Mouse (Mus musculus) heart, embryonic 10.5 days (tissue): Measurements from ENCODE around the gene Boc. TPM values are rescaled to one million over a fixed set of nuclear protein-coding genes. Genes with fewer than 3 reads are reported as not detected.

Experiments
- DNase-seq: peaks from one replicate; pipeline ENCODE4 v3.0.0-alpha.2; 2017; ENCODE audit warnings: low spot score
- H3K27ac ChIP-seq: fragments of 300-500 bp; sonication (generic); 2 replicates; pipeline ENCODE4 v1.5.1; 2016; ENCODE audit warnings: mild to moderate bottlenecking
- H3K27me3 ChIP-seq: fragments of 300-500 bp; sonication (generic); 2 replicates; pipeline ENCODE4 v1.6.1; 2016; ENCODE audit warnings: mild to moderate bottlenecking; ENCODE audit not compliant: poor library complexity, insufficient read depth, severe bottlenecking
- H3K36me3 ChIP-seq: fragments of 300-500 bp; sonication (generic); 2 replicates; pipeline ENCODE4 v1.6.1; 2016; ENCODE audit warnings: mild to moderate bottlenecking, moderate library complexity
- H3K4me1 ChIP-seq: fragments of 300-500 bp; sonication (generic); 2 replicates; pipeline ENCODE4 v1.6.1; 2016; ENCODE audit warnings: mild to moderate bottlenecking
- H3K4me3 ChIP-seq: fragments of 300-500 bp; sonication (generic); 2 replicates; pipeline ENCODE4 v1.5.1; 2016; ENCODE audit warnings: mild to moderate bottlenecking, moderate library complexity
- H3K9me3 ChIP-seq: fragments of 300-500 bp; sonication (generic); 2 replicates; pipeline ENCODE4 v1.6.1; 2016; ENCODE audit warnings: mild to moderate bottlenecking, moderate library complexity
- WGBS: fragments of 180-500 bp; shearing (Covaris S2); methylation state at CpG from one replicate; pipeline ENCODE4 v1.1.7; 2016; 5-methylcytosine and 5-hydroxymethylcytosine counted together
- polyA plus RNA-seq: library from polyadenylated mRNA; unstranded; fragments of >200 nt; fragmentation: Nextera tagmentation; extraction: Ambion mirVana; gene quantifications from 2 replicates; pipeline ENCODE4 v1.2.1, GENCODE M21; 2016

Boc gene
- polyA plus RNA-seq, 1 experiment from 2014 or later: 8.7 TPM

- no peaks in the 10 kb centered on the region for H3K36me3 ChIP-seq
- H3K27ac ChIP-seq: no peak overlapping the region
- no peak overlapping the region for H3K4me3 ChIP-seq
- H3K4me1 ChIP-seq: peaks cover 45% of the 10 kb centered on the region
- WGBS: 49% methylated on average over 16 of the region's 16 CpGs
- H3K9me3 ChIP-seq: no peaks in the 10 kb centered on the region
- DNase-seq: no peak
- H3K27me3 ChIP-seq: no peaks in the 10 kb centered on the region
Observed at GRCm38 (mm10) chr16:44532851-44533250, 25.8 kb downstream of the Boc start.

- WGBS: 33% methylated on average over 12 of the region's 12 CpGs
- Histone ChIP-seq H3K27ac (peak overlapping the region; percentile 36; the same call in 1 of the 2 replicates), H3K4me3 (peak overlapping the region; percentile 52), H3K4me1 (peaks cover 57% of the 10 kb centered on the region), H3K36me3 (no peaks in the 10 kb centered on the region), H3K27me3 (no peaks in the 10 kb centered on the region), H3K9me3 (no peaks in the 10 kb centered on the region)
- DNase-seq: no peak
Observed at GRCm38 (mm10) chr16:44531239-44531797, 27.4 kb downstream of the Boc start.

- H3K9me3 ChIP-seq: no peaks in the 10 kb centered on the region
- no peaks in the 10 kb centered on the region for H3K36me3 ChIP-seq
- peak overlapping the region; percentile 52 for H3K4me3 ChIP-seq
- H3K4me1 ChIP-seq: peaks cover 57% of the 10 kb centered on the region
- H3K27me3 ChIP-seq: no peaks in the 10 kb centered on the region
- peak overlapping the region; percentile 44; the same call in 1 of the 2 replicates for H3K27ac ChIP-seq
- WGBS: 1% methylated on average over 7 of the region's 7 CpGs
- peak; percentile 81 for DNase-seq
Observed at GRCm38 (mm10) chr16:44530829-44531228, 27.9 kb downstream of the Boc start.

- H3K27ac ChIP-seq: peak overlapping the region; percentile 39; the same call in 1 of the 2 replicates
- H3K4me3 ChIP-seq: no peak overlapping the region
- peaks cover 57% of the 10 kb centered on the region for H3K4me1 ChIP-seq
- no peaks in the 10 kb centered on the region for H3K36me3 ChIP-seq
- H3K9me3 ChIP-seq: no peaks in the 10 kb centered on the region
- no peaks in the 10 kb centered on the region for H3K27me3 ChIP-seq
- 22% methylated on average over 9 of the region's 9 CpGs for WGBS
- DNase-seq: no peak
Observed at GRCm38 (mm10) chr16:44530191-44530590, 28.5 kb downstream of the Boc start.

- H3K27ac ChIP-seq: no peak overlapping the region
- H3K9me3 ChIP-seq: no peaks in the 10 kb centered on the region
- 45% methylated on average over 8 of the region's 8 CpGs for WGBS
- peaks cover 55% of the 10 kb centered on the region for H3K4me1 ChIP-seq
- DNase-seq: no peak
- no peaks in the 10 kb centered on the region for H3K36me3 ChIP-seq
- no peaks in the 10 kb centered on the region for H3K27me3 ChIP-seq
- no peak overlapping the region for H3K4me3 ChIP-seq
Observed at GRCm38 (mm10) chr16:44529691-44530090, 29.0 kb downstream of the Boc start.

- no peaks in the 10 kb centered on the region for H3K9me3 ChIP-seq
- H3K4me1 ChIP-seq: peaks cover 48% of the 10 kb centered on the region
- no peak for DNase-seq
- no peaks in the 10 kb centered on the region for H3K36me3 ChIP-seq
- 90% methylated on average over 7 of the region's 7 CpGs for WGBS
- H3K27me3 ChIP-seq: no peaks in the 10 kb centered on the region
- H3K27ac ChIP-seq: no peak overlapping the region
- H3K4me3 ChIP-seq: no peak overlapping the region
Observed at GRCm38 (mm10) chr16:44528955-44529354, 29.7 kb downstream of the Boc start.

GRCm38 (mm10) chr16:44527218-44527905 is 31.3 kb downstream of the Boc start:
- no peaks in the 10 kb centered on the region for H3K9me3 ChIP-seq
- no peak overlapping the region for H3K4me3 ChIP-seq
- H3K4me1 ChIP-seq: peaks cover 34% of the 10 kb centered on the region
- no peaks in the 10 kb centered on the region for H3K36me3 ChIP-seq
- 54% methylated on average over 11 of the region's 11 CpGs for WGBS
- H3K27me3 ChIP-seq: no peaks in the 10 kb centered on the region
- no peak for DNase-seq
- no peak overlapping the region for H3K27ac ChIP-seq

- no peaks in the 10 kb centered on the region for H3K36me3 ChIP-seq
- no peaks in the 10 kb centered on the region for H3K9me3 ChIP-seq
- H3K27me3 ChIP-seq: no peaks in the 10 kb centered on the region
- no peak overlapping the region for H3K4me3 ChIP-seq
- H3K27ac ChIP-seq: no peak overlapping the region
- no peak for DNase-seq
- WGBS: 17% methylated on average over 12 of the region's 12 CpGs
- peaks cover 34% of the 10 kb centered on the region for H3K4me1 ChIP-seq
Observed at GRCm38 (mm10) chr16:44526689-44527088, 32.0 kb downstream of the Boc start.

GRCm38 (mm10) chr16:44526044-44526443 is 32.7 kb downstream of the Boc start:
- WGBS: 79% methylated on average over 1 of the region's 1 CpGs
- H3K27ac ChIP-seq: no peak overlapping the region
- peaks cover 27% of the 10 kb centered on the region for H3K4me1 ChIP-seq
- no peaks in the 10 kb centered on the region for H3K27me3 ChIP-seq
- H3K4me3 ChIP-seq: no peak overlapping the region
- no peak for DNase-seq
- H3K36me3 ChIP-seq: peaks cover 2% of the 10 kb centered on the region; the same call in 1 of the 2 replicates
- no peaks in the 10 kb centered on the region for H3K9me3 ChIP-seq

GRCm38 (mm10) chr16:44523595-44523994 is 35.1 kb downstream of the Boc start:
- Histone ChIP-seq H3K4me1 (peaks cover 12% of the 10 kb centered on the region), H3K4me3 (no peak overlapping the region), H3K9me3 (no peaks in the 10 kb centered on the region), H3K27me3 (no peaks in the 10 kb centered on the region), H3K27ac (no peak overlapping the region), H3K36me3 (peaks cover 11% of the 10 kb centered on the region)
- DNase-seq: no peak
- 71% methylated on average over 7 of the region's 7 CpGs for WGBS

- WGBS: 73% methylated on average over 6 of the region's 6 CpGs
- DNase-seq: no peak
- Histone ChIP-seq H3K4me1 (no peaks in the 10 kb centered on the region), H3K27ac (no peak overlapping the region), H3K27me3 (no peaks in the 10 kb centered on the region), H3K4me3 (no peak overlapping the region), H3K36me3 (peaks cover 19% of the 10 kb centered on the region), H3K9me3 (no peaks in the 10 kb centered on the region)
Observed at GRCm38 (mm10) chr16:44516498-44516897, 42.2 kb downstream of the Boc start.

- Histone ChIP-seq H3K27me3 (no peaks in the 10 kb centered on the region), H3K36me3 (peaks cover 11% of the 10 kb centered on the region; the same call in 1 of the 2 replicates), H3K4me3 (no peak overlapping the region), H3K4me1 (peaks cover 15% of the 10 kb centered on the region), H3K9me3 (no peaks in the 10 kb centered on the region), H3K27ac (no peak overlapping the region)
- DNase-seq: no peak
- 75% methylated on average over 13 of the region's 13 CpGs for WGBS
Observed at GRCm38 (mm10) chr16:44510521-44511213, 48.0 kb downstream of the Boc start.
